Mouse (Mus musculus): ENCODE data around the gene Tmem81. TPM values are rescaled to one million over a fixed set of nuclear protein-coding genes. Genes with fewer than 3 reads are reported as not detected.

Tmem81 gene
- polyA plus RNA-seq, 1 experiment from 2014 or later: 0.92 TPM

DNA sequence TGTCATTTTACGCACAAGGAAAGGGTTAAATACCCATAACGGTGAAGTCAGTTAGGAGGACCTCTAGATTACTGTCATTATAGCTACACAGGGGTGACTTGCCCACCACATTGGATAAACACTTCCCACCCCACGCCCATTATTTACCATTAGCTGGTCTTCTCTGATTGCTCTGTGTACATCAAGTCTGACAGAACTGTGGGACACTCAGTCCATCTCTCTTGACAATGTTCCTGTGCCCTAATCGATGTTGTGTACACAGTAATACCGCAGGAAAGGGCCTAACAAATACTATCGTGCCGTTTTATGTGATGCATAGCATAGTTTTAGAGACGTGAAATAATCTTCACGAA, 29.5 kb upstream of the Tmem81 start:
- peak overlapping the region; percentile 83 for H3K9ac ChIP-seq (ENCODE audit: low read depth, low read length)
- H3K27ac ChIP-seq (ENCODE audit: low read length): peak overlapping the region; percentile 81
- H3K27me3 ChIP-seq (ENCODE audit: control insufficient read depth, insufficient read depth, low read depth, low read length): no peaks in the 10 kb centered on the region
- ATAC-seq (ENCODE audit: low read depth): peak; percentile 62
- peak overlapping the region; percentile 65 for H3K4me2 ChIP-seq (ENCODE audit: low read depth, low read length)
- WGBS (ENCODE audit: insufficient replicate concordance): 2% methylated on average over 9 of the region's 9 CpGs
- peaks cover 27% of the 10 kb centered on the region for H3K4me1 ChIP-seq (ENCODE audit: control insufficient read depth, low read depth, low read length)
- H3K9me3 ChIP-seq (replicated peaks; ENCODE audit: control insufficient read depth, low read length): no peaks in the 10 kb centered on the region
- no peaks in the 10 kb centered on the region for H3K36me3 ChIP-seq (ENCODE audit: control insufficient read depth, insufficient read depth)
- H3K4me3 ChIP-seq (ENCODE audit: low read depth, low read length): peak overlapping the region; percentile 89

DNA sequence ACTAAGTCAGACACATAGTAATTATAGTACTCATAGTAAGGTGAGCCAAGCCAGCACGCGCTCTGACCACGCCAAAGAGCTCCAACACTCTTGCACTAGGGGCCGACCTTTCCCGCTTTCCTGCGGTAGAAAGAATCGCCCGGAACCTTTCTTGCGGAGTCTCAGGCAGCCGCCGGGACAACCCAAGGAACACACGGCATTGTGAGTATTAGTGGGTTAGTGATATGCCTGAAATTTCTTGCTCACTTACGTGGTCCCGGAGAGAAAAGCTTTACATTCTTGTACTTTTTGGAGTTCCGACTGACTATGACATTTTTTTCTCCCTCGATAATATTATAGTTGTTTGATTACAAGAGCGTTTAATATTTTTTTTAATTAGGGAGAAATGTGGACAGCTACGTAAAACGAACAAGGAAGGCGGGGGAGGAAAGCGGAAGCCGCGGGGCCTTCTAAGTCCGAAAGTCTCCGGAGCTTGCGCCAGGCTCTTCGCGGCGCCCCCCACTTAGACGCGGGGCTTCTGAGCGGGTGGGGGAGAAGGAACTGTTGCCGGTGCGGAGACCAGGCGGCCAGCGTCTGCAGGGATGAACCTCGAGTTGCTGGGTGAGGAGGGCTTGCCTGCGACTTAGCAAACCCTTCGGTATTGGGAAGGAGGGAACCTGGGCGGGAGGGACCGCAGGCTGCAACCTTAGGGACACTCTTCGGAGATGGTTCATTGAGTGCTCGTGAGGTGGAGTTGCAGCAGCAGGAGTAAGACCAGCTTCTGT, 28.9 kb upstream of the Tmem81 start, which contains the start of gene Rbbp5:
TSS of gene Rbbp5 (plus strand) at position 438 of the 764 bp plus-strand sequence.
- WGBS (ENCODE audit: insufficient replicate concordance): under 1% methylated on average over 43 of the region's 43 CpGs
- H3K27me3 ChIP-seq (ENCODE audit: control insufficient read depth, insufficient read depth, low read depth, low read length): no peaks in the 10 kb centered on the region
- no peaks in the 10 kb centered on the region for H3K36me3 ChIP-seq (ENCODE audit: control insufficient read depth, insufficient read depth)

DNA sequence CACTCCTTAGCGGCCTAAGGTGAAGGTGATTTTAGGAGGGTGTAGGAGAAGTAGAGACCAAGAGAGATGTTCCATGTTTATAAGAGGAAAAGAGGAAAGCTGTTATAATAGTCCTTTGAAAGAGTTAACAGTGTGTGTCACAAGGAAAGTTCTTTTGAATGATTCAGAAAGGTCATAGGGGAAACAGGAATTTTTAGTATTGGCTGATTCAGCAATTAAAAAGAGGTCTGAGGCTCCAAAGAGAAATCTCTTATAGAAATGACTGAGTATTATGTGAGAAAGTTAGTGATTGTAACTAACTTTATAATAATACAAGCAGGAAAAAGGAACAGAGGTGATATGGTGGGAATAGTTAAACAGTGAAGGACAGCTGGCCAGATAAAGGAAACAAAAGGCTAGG, 26.6 kb upstream of the Tmem81 start:
- WGBS (ENCODE audit: insufficient replicate concordance): 79% methylated on average over 1 of the region's 1 CpGs
- no peak overlapping the region for H3K4me2 ChIP-seq (ENCODE audit: low read depth, low read length)
- ATAC-seq (ENCODE audit: low read depth): no peak

More for the DNA sequence above, 28.9 kb upstream of the Tmem81 start, which contains the start of gene Rbbp5:
- Histone ChIP-seq H3K9ac (ENCODE audit: low read depth, low read length) (peak within 1 kb of the TSS; percentile 83), H3K4me1 (ENCODE audit: control insufficient read depth, low read depth, low read length) (peaks cover 27% of the 10 kb centered on the region), H3K4me2 (ENCODE audit: low read depth, low read length) (peak within 1 kb of the TSS; percentile 65), H3K4me3 (ENCODE audit: low read depth, low read length) (peak within 1 kb of the TSS; percentile 89), H3K9me3 (replicated peaks; ENCODE audit: control insufficient read depth, low read length) (no peaks in the 10 kb centered on the region), H3K27ac (ENCODE audit: low read length) (peak within 1 kb of the TSS; percentile 81)
- peak; percentile 92 for ATAC-seq (ENCODE audit: low read depth)

DNA sequence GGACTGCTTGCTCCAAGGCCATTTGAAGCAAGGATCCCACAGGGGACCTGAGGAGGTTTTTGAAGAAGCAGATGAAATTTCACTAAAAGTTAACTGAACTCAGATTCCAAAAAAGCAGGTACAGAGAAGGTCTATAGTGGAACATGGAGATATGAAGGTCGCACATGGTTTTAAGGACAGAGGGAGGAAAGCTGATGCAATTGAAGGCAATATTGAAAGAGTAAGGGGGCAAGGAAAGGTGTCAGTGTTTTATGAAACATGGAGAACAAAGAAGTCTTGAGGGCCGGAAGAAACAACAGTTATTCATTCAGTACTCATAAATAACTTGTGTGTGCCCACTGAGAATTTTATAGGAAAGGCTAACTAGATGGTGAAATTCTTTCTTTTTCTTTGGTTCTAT, 24.4 kb upstream of the Tmem81 start:
- H3K27ac ChIP-seq (ENCODE audit: low read length): no peak overlapping the region
- H3K4me1 ChIP-seq (ENCODE audit: control insufficient read depth, low read depth, low read length): peaks cover 26% of the 10 kb centered on the region
- 77% methylated on average over 2 of the region's 2 CpGs for WGBS (ENCODE audit: insufficient replicate concordance)
- H3K4me3 ChIP-seq (ENCODE audit: low read depth, low read length): no peak overlapping the region
- no peak overlapping the region for H3K4me2 ChIP-seq (ENCODE audit: low read depth, low read length)
- H3K27me3 ChIP-seq (ENCODE audit: control insufficient read depth, insufficient read depth, low read depth, low read length): no peaks in the 10 kb centered on the region
- no peak for ATAC-seq (ENCODE audit: low read depth)
- no peaks in the 10 kb centered on the region for H3K9me3 ChIP-seq (replicated peaks; ENCODE audit: control insufficient read depth, low read length)
- H3K9ac ChIP-seq (ENCODE audit: low read depth, low read length): no peak overlapping the region
- H3K36me3 ChIP-seq (ENCODE audit: control insufficient read depth, insufficient read depth): no peaks in the 10 kb centered on the region

More for the DNA sequence above, 26.6 kb upstream of the Tmem81 start:
- Histone ChIP-seq H3K27me3 (ENCODE audit: control insufficient read depth, insufficient read depth, low read depth, low read length) (no peaks in the 10 kb centered on the region), H3K4me1 (ENCODE audit: control insufficient read depth, low read depth, low read length) (peaks cover 32% of the 10 kb centered on the region), H3K4me3 (ENCODE audit: low read depth, low read length) (no peak overlapping the region), H3K9ac (ENCODE audit: low read depth, low read length) (no peak overlapping the region), H3K36me3 (ENCODE audit: control insufficient read depth, insufficient read depth) (no peaks in the 10 kb centered on the region), H3K27ac (ENCODE audit: low read length) (no peak overlapping the region), H3K9me3 (replicated peaks; ENCODE audit: control insufficient read depth, low read length) (no peaks in the 10 kb centered on the region)

DNA sequence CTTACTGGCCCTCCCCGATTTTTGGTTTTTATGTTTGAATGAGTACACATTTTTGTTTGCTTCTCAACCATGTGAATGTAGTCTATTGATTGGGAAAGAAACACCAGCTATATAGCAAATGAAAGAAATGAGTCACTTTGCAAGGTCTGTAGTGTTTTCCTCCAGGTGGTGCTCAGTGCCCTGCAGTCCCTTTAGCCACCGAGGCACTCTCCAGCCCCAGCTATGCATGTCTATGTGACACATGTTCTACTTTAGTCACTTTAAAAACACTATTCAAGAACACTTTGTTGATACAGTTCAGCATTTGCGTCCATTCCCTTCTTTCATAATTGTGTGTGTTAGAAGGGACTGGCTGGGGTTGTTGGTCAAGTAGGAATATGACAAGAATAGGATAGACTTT, 22.8 kb upstream of the Tmem81 start:
- Histone ChIP-seq H3K4me2 (ENCODE audit: low read depth, low read length) (no peak overlapping the region), H3K4me3 (ENCODE audit: low read depth, low read length) (no peak overlapping the region), H3K36me3 (ENCODE audit: control insufficient read depth, insufficient read depth) (no peaks in the 10 kb centered on the region), H3K9me3 (replicated peaks; ENCODE audit: control insufficient read depth, low read length) (no peaks in the 10 kb centered on the region), H3K27me3 (ENCODE audit: control insufficient read depth, insufficient read depth, low read depth, low read length) (no peaks in the 10 kb centered on the region), H3K27ac (ENCODE audit: low read length) (no peak overlapping the region), H3K4me1 (ENCODE audit: control insufficient read depth, low read depth, low read length) (peaks cover 20% of the 10 kb centered on the region), H3K9ac (ENCODE audit: low read depth, low read length) (no peak overlapping the region)
- no peak for ATAC-seq (ENCODE audit: low read depth)
- 73% methylated on average over 3 of the region's 3 CpGs for WGBS (ENCODE audit: insufficient replicate concordance)

DNA sequence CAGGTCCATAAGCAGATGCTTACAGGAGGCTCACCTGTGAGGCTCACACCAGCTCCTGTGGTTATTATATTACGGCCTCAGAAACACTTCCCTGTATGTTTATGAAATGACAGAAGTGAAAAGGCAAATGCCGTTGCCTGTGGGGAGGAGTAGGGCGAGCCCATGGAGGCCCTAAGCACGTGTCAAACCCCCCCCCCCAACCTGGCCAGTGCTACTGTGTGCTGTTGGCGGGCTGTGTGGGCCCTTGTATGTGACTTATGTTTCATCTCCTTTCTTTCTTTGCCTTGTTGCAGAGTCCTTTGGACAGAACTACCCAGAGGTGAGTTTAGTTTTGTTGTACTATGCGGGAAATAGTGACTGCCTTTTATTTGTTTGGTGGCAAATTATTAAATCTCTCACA, 22.3 kb upstream of the Tmem81 start:
- Histone ChIP-seq H3K9ac (ENCODE audit: low read depth, low read length) (no peak overlapping the region), H3K4me2 (ENCODE audit: low read depth, low read length) (no peak overlapping the region), H3K4me3 (ENCODE audit: low read depth, low read length) (no peak overlapping the region), H3K36me3 (ENCODE audit: control insufficient read depth, insufficient read depth) (no peaks in the 10 kb centered on the region), H3K4me1 (ENCODE audit: control insufficient read depth, low read depth, low read length) (peaks cover 15% of the 10 kb centered on the region), H3K9me3 (replicated peaks; ENCODE audit: control insufficient read depth, low read length) (no peaks in the 10 kb centered on the region), H3K27me3 (ENCODE audit: control insufficient read depth, insufficient read depth, low read depth, low read length) (no peaks in the 10 kb centered on the region), H3K27ac (ENCODE audit: low read length) (no peak overlapping the region)
- no peak for ATAC-seq (ENCODE audit: low read depth)
- WGBS (ENCODE audit: insufficient replicate concordance): 77% methylated on average over 6 of the region's 6 CpGs

DNA sequence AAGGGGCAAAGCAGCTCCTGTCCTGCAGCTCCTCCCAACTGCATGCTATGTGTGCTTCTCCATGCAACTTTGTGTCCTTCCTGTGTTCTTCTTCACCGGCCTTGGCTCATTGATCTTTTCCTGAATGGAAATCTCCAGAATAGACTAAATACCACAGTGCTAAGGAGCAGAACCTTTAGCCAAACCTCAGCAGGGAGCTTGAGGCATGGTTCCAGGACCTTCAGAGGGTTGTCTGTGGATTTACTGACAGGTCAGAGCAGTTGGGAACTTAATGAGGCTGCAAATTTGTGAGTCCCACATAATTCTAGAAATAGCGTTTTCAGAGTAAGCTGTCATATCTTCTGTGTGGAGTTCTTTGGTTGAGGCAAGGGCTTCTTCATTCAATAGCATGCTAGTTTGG, 5.5 kb upstream of the Tmem81 start:
- H3K27ac ChIP-seq (ENCODE audit: low read length): no peak overlapping the region
- H3K27me3 ChIP-seq (ENCODE audit: control insufficient read depth, insufficient read depth, low read depth, low read length): no peaks in the 10 kb centered on the region
- H3K36me3 ChIP-seq (ENCODE audit: control insufficient read depth, insufficient read depth): peaks cover 43% of the 10 kb centered on the region
- H3K9ac ChIP-seq (ENCODE audit: low read depth, low read length): no peak overlapping the region
- no peaks in the 10 kb centered on the region for H3K4me1 ChIP-seq (ENCODE audit: control insufficient read depth, low read depth, low read length)
- no peak overlapping the region for H3K4me3 ChIP-seq (ENCODE audit: low read depth, low read length)
- 86% methylated on average over 2 of the region's 2 CpGs for WGBS (ENCODE audit: insufficient replicate concordance)
- no peaks in the 10 kb centered on the region for H3K9me3 ChIP-seq (replicated peaks; ENCODE audit: control insufficient read depth, low read length)
- ATAC-seq (ENCODE audit: low read depth): no peak
- H3K4me2 ChIP-seq (ENCODE audit: low read depth, low read length): no peak overlapping the region

DNA sequence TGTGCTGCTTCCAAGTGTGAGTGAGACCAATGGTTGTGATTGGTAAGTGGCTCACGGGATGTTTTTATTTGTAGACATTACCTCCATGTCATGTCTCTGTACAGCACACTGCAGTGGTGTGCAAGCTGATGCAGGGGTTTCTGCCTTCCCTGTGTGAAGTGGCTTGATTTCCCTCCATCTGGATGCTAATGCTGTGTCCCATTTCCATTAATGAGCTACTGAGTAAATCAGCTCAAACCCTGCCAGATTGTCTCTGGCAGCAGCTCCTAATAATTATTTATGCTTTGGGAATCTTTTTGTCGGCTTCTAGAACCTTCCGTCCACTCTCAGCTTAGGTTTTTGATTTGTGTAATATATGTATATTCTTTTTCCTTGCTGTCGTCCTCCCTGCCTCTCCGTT, 875 bp upstream of the Tmem81 start:
- Histone ChIP-seq H3K4me3 (ENCODE audit: low read depth, low read length) (no peak overlapping the region), H3K9me3 (replicated peaks; ENCODE audit: control insufficient read depth, low read length) (no peaks in the 10 kb centered on the region), H3K4me2 (ENCODE audit: low read depth, low read length) (no peak overlapping the region), H3K27ac (ENCODE audit: low read length) (no peak overlapping the region), H3K36me3 (ENCODE audit: control insufficient read depth, insufficient read depth) (peaks cover 26% of the 10 kb centered on the region), H3K9ac (ENCODE audit: low read depth, low read length) (no peak overlapping the region), H3K4me1 (ENCODE audit: control insufficient read depth, low read depth, low read length) (no peaks in the 10 kb centered on the region), H3K27me3 (ENCODE audit: control insufficient read depth, insufficient read depth, low read depth, low read length) (no peaks in the 10 kb centered on the region)
- 87% methylated on average over 5 of the region's 5 CpGs for whole genome bisulfite sequencing (ENCODE audit: insufficient replicate concordance)
- no peak for ATAC-seq (ENCODE audit: low read depth)

DNA sequence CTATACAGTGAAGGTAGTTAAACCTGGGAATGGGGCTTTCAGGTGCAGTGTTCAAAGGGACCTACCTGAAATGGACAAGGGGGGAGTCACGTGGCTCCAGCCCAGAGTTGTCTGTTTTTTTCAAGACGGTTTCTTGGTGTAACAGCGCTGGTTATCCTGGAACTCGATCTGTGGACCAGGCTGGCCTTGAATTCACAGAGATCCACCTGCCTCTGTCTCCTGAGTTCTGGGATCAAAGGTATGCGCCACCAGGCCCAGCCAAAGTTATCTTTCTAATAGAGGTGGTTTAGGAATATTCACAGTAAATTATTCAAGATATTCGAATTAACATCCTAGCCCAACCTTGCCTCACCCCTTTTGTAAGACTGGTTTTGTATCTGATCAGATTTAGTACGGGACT, 626 bp downstream of the Tmem81 start:
- 89% methylated on average over 7 of the region's 7 CpGs for WGBS (ENCODE audit: insufficient replicate concordance)

More for the DNA sequence above, 626 bp downstream of the Tmem81 start:
- H3K27ac ChIP-seq (ENCODE audit: low read length): no peak overlapping the region
- H3K4me2 ChIP-seq (ENCODE audit: low read depth, low read length): no peak overlapping the region
- H3K4me3 ChIP-seq (ENCODE audit: low read depth, low read length): no peak overlapping the region
- no peak overlapping the region for H3K9ac ChIP-seq (ENCODE audit: low read depth, low read length)
- ATAC-seq (ENCODE audit: low read depth): no peak
- H3K36me3 ChIP-seq (ENCODE audit: control insufficient read depth, insufficient read depth): peaks cover 21% of the 10 kb centered on the region
- H3K9me3 ChIP-seq (replicated peaks; ENCODE audit: control insufficient read depth, low read length): no peaks in the 10 kb centered on the region
- H3K4me1 ChIP-seq (ENCODE audit: control insufficient read depth, low read depth, low read length): no peaks in the 10 kb centered on the region
- no peaks in the 10 kb centered on the region for H3K27me3 ChIP-seq (ENCODE audit: control insufficient read depth, insufficient read depth, low read depth, low read length)
